Mouse (Mus musculus): Measurements from ENCODE around the gene Traf1.

Gene Traf1

DNA sequence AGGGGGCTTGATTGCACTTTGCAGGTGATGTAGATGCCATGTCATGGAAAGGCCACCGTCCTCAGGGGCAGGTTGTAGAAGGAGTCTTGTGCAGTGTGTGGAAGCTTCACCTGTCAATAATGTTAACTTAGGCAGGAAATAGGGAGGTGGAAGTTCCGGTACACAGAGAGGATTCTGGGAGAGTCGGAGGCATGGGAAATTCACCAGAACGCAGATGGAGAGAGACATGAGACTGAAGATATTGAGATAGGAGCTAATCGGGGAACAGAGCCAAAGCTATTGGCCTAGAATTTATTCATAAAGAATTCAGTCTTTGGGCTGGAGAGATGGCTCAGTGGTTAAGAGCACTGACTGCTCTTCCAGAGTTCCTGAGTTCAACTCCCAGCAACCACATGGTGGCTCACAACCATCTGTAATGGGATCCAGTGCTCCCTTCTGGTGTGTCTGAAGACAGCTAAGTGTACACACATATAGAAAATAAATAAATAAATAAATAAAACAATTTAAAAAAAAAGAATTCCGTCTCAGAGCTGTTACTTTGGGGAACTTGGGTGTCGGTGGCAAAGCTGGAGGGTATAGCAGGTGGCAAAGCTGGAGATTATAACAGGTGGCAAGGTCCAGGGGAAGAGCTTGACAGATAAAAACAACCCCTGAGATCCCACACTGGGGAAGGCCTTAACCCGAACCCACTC is 4.8 kb upstream of the Traf1 start:
- in situ Hi-C loops (cut with MboI) = loop anchor here (5.0 kb wide), 1 partner anchor 64 kb away; no protein-coding TSS in a partner anchor

DNA sequence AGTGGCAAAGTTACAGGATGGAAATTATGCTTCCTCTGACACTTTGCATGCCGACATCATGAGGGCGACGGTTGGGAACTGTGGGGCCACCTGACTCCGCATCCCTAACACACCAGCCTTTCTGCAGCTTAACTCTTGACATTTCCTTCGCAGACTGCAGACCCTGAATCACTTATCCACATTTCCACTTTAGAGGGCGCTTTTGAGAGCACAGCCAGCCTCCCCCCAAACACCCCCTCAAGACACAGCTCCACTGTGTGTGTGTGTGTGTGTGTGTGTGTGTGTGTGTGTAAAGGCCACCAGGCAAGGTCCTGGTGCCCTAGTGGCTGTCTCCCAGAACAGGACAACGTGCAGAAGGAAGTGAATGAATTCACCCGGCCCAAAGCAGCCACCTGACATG is 4.2 kb upstream of the Traf1 start:
- in situ Hi-C loops (cut with MboI) = loop anchor here (5.0 kb wide), 1 partner anchor 64 kb away; no protein-coding TSS in a partner anchor

DNA sequence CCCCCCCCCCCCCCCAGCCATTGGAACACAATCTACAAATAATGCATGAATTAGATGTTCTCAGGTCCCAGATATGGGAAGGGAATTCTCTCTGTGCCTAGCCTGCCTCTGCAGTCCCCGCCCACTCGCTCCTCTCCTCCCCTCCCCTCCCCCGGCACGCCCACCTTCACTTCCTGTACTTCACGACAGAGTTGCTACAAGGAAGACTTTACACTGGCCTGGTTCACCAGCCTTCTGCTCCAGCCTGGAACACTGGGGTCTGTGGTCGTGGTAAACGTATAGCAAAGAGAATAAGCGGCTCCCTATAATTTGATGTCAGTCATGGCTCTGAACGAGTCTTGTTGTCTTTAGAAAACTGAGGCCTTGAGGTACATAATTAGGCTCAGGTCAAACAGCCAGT is 3.7 kb upstream of the Traf1 start:
- in situ Hi-C loops (cut with MboI) = loop anchor here (5.0 kb wide), 1 partner anchor 63 kb away; no protein-coding TSS in a partner anchor

DNA sequence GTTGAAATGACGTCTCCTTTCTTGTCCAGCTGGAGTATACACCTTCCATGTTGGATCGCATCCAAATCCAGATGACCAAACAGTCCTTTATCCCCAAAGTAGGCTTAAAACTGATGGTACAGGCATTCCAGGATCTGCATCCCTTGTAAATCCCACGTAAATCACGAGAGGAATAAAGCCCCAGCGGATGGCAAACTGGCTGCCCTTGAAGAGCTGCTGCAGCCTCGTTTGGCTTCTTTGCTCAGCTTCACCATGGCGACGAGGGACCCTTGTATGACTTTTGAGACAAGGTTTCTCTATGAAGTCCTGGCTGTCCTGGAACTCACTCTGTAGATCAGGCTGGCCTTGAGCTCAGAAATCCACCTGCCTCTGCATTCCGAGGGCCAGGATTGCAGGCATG is 3.1 kb upstream of the Traf1 start:
- in situ Hi-C loops (cut with MboI) = loop anchor here (5.0 kb wide), 1 partner anchor 62 kb away; no protein-coding TSS in a partner anchor

DNA sequence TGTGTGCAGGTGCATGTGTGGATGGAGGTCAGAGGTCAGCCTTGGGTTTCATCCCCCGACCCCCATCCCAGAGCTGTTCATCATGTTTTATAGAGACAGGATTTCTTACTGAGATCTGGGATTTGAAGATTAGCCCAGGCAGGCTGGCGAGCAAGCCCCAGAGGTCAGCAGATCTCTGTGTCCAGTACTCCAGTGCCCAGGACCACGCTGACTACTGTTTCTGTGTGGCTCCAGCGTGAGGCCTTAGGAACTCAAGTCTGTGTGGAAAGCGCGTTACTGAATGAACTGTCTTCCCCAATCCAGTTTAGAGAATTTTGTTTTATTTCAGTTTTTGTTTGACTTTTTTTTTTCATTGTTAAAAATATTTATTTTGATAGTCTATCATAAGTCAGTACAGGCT is 2.7 kb upstream of the Traf1 start:
- in situ Hi-C loops (cut with MboI) = no loop called here

DNA sequence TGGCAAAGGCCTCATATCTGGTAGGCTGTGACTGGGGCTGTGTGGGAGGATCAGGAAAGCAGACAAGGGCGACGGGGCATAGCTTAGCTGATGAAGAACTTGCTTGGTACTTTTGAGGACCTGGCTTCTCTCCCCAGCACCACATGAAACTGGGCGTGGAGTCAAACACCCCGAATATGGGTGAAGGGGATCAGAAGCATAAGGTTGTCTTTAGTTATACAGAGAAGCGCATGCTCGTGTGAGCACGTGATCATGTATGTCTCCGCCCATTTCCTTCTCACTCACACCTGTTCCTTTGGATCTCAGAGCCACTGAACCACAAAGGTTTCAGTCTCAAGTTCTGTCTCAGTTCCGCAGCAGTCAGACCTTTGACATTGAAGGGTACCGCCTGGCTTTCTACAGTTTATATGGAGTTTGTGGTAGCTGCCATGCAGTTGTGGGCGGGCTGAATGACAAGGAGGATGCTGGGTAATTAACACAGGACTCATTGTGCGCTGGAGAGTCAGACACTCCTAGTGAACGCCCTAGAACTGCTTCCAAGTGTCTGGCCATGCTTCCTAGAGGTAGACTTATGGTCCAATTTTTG is 1.9 kb upstream of the Traf1 start:
- in situ Hi-C loops (cut with MboI) = no loop called here

DNA sequence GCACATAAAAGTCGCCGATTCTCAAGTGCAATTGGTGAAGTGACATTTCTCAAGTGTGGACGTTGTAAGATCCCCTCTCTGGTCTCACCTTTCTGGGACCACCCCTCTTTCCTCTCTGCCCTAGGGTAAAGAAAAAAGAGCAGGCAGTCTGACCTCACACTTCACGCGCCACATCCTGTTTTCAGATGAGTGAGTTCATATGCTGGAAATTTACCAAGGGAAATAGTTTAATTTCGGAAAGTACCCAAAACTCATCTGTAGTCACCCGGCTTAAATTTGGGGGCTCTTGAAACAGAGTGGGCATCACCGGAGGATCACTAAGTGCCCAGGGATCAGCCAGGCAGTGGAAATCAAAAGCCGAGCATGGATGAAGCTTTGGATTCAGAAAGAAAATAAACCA is 1.3 kb upstream of the Traf1 start:
- in situ Hi-C loops (cut with MboI) = no loop called here

DNA sequence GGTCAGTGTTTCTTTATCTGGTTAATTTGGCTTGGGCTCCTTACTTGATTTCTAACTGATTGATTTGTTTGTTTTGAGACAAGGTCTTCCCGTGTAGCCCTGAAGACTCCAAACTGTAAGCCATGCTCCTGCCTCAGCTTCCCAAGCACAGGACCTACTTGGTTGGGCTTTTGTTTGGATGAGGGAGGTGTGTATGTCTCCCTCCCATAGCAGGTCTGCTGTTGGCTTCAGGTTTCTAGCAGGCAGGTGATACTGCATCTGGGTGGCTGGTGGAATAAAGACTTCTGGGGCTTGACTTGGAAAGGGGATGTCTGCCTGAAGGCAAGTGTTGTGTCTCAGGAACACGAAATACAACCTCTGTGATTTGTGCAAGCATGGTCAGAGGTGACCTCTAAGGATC is 639 bp upstream of the Traf1 start:
- in situ Hi-C loops (cut with MboI) = no loop called here

DNA sequence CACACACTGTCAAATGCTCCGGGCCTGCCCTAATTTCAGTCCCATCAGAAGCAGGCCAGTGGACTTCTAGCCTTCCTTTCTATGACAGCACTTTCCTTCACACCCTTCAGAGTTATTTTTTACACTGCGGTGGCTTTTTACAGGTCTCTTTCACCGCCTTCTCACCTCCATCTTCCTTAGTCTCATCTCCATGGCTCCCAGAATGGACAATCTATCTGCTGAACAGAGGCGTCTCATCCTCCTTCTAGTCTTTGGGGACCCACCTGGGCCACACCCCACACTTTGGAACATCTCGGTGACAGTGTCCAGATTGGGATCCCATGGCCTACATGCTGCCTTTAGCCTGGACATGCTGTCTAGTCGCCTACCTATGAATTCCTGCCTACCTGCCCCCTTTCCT is 606 bp downstream of the Traf1 start:
- in situ Hi-C loops (cut with MboI) = no loop called here

DNA sequence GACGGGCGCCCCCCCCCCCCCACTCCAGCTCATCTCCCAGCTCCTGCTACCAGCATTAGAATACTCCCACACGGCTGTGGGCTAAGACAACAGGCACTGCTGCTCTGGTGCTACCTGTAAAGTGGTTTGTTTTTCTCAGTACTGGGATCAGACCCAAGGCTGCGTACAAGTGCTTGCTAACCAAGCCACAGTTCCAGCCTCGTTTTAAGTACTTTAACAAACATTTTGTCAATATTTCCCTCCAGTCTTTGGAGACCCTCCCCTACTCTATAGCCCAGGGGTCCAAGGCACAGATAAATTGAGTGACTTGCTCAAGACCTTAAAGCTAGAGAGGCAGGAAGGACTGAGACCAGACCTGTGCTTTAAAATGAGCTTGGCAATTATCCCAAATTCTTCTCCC is 1.1 kb downstream of the Traf1 start:
- in situ Hi-C loops (cut with MboI) = no loop called here

DNA sequence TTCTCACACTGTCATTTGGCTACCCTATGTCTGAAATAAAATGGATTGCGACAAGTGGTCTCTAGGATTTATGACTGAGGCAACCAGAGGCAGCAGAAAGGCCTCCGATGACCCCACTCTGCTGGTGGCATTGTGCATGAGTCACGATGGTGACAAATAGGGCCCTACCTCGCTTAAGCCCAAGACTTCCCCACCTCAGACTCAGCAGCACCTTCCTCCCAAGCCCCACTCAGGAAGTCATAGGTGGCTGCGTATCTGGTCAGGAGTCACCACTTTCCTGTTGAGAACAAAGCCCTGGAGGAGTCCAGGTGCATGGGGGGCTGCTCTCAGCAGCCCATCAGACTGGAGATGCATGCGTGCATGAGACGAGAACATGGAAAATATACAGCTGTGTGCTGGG is 3.0 kb downstream of the Traf1 start:
- in situ Hi-C loops (cut with MboI) = no loop called here

DNA sequence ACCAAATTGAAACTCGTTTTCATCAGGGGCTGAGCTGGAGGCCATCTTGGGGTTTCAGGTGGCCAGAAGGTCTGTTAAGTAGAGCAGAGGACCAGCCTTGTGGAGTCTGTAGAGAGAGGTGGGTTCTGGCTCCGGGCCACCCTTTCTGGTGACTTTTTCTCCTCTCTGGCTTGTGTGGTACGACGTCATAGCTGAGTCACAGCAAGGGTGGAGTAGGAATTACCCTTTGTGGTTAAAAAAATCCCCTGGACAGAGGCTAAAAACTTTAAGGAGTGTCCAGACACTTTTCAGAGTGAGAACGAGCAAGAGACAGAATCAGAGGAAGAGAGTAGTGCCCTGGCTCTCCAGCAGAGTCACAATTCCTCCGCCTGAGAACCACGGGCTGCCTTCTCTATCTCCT is 3.5 kb downstream of the Traf1 start:
- in situ Hi-C loops (cut with MboI) = no loop called here

DNA sequence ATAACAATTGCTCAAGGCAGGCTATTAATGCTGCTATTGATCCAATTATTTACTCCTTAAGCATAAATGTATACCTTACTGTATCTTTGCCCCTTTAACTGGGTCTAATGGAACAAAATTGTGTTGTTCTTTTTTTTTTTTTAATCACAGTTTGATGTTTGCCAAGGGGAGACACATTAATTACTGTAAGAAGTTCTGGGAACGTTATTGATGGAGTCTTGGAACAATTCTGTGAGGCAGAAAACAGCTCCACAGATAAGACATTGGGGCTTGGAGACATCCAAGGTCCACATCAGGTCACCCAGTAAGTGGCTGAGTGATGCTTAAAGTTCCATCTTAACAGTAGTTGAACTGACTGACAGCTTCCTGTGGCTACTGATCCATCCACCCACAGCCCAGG is 4.2 kb downstream of the Traf1 start:
- in situ Hi-C loops (cut with MboI) = no loop called here

DNA sequence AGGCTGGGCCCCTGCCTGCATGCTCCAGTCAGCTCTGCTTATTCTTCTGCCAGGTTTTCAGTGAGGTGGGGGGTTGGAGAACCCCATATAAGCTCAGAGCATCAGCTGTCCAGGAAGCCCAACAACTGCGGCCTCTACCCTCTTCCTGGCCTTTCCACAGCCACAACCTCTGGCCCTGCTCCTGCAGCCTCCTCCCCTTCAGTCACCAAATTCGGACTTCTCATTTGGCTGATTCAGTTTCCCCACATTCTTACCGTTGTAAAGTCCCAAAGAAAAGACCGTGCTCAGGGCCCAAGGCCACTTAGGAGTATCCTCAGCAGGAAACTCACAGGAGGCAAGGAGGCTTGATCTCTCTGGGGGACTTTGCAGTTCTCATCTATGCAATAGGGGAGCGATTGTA is 4.6 kb downstream of the Traf1 start:
- in situ Hi-C loops (cut with MboI) = no loop called here

DNA sequence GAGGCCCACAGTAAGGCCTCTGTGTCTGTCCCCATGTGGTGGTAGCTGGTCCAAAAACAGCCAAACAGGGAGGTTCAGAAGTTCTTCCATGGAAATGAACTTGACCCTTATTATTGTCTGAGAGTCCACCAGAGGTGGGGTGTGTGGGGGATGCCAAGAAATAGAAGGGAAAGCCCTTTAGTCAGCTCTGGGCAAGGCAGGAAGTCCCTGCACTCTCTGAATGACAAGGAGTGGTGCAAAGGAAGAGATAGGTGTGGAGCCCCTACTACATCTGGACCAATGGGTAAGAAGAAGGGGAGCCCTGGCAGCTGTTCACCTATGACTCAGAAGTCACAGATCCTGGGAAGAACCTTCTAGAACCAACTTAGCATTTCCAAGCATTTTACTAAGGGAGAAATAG is 7.2 kb downstream of the Traf1 start:
- in situ Hi-C loops (cut with MboI) = no loop called here

DNA sequence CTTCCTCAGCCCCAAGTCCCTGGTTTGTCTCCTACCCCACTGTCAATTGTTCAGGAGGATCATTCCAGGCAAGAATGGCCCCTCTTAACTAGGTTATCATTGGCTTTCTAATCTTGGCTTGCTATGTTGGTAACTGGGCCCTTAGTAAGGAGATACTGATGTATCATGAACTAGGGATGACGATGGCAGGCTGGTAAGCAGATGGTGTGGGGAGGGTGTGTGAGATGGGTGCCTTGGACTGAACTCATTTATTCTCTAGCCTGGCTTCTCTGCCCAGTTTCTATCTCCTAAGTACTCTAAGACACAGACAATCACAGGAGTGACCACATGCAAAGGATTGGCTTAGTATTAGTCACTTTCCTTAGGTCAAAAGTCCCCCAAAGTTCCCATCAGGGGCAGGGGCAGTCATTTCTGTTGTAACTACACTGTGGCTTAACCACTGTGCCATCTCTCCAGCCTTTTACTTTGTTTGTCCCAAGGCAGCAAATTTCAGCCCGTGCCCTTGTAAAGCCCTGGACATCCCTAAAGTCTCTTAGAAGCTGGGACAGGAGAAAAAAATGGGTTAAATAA is 7.9 kb downstream of the Traf1 start:
- in situ Hi-C loops (cut with MboI) = no loop called here

DNA sequence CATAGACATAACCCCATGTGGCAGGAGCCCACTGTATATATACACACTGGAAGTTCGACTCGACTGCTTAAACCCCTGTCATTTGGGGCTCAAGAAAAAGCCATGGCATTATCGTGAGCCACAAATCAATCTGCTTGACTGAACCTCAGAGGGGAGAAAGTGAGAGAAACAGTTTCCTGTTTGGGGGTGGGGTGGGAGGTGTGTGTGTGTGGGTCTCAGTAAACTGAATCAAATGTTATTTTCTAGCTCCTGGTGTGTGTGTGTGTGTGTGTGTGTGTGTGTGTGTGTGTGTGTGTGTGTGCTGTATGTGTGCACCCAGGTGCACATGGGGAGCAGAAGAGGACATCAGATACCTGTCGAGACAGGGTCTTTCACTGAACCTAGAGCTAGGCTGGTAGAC is 8.6 kb downstream of the Traf1 start:
- in situ Hi-C loops (cut with MboI) = no loop called here

DNA sequence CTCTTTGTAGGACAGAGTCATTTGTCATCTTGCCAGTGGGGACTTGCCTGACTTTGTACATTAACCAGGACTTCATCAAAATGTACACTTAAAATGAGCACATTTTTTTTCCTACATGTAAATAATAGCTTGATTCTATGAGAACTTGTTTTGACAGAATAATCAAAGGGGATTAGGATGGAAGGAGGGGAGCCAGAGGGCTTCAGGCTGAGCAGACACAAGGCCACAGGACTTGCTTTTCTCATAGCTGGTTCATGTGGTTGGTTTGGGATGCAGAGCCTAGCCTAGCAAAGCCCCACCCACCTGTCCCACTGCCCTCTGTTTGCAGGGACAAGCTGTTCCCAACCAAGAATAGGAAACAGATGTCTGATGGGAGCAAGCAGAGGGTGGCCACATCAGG is 10.1 kb downstream of the Traf1 start:
- in situ Hi-C loops (cut with MboI) = no loop called here

DNA sequence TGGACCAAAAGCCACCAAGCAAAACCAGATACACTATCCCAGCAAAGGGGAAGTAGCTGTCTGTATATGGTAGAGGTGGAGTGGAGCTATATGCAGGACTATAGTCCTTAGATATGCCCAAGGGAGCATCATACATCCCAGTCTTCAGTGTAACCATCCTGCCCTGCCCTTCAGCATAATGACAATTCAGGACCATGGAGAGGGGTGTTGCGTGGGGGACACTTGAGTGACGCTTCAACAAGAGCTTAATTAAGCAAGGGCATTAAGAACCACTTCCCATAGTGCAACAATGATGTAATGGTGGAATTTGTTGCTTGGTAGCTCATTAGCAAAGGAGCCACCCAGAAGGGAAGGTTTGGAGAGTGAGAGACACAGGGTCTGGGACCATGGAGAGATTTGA is 12.9 kb downstream of the Traf1 start:
- in situ Hi-C loops (cut with MboI) = no loop called here

DNA sequence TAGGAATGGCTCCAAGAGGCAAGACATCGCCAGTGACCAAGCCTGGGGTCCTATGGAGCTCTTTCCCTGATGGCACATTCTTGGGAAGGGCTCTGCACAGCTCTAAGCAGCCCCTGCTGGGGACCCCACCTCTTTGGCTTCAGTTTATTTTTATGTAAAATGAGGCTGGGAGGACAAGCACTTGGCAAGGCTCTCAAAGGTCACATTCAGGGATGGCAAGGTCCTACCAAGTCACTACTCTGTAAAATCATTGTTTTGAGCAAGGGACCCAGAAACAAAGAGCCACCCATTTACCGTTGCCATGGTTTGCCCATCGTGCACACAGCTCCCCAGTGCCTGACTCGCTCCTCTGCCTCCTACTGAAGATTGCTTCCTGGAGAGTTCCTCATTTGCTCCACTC is 15.5 kb downstream of the Traf1 start:
- in situ Hi-C loops (cut with MboI) = no loop called here

DNA sequence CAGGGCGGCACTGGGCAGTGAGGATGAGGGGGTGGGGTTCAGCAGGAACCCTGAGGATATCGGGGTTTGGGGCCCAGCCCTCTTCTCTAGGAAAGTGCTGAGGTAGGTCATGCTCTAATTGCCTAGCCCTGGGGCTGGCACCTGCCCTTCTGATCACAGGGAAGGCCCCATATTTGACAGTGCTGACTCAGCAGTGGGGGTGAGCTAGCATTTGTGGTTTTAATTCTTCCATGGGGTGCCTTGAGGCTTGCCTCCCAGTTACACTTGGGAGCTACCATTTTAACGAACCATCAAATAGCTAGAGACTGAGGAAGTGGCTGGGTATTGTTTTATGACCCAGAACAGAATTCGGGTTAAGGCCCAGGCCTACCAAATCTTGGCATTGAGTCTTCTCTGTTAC is 16.0 kb downstream of the Traf1 start:
- in situ Hi-C loops (cut with MboI) = no loop called here

DNA sequence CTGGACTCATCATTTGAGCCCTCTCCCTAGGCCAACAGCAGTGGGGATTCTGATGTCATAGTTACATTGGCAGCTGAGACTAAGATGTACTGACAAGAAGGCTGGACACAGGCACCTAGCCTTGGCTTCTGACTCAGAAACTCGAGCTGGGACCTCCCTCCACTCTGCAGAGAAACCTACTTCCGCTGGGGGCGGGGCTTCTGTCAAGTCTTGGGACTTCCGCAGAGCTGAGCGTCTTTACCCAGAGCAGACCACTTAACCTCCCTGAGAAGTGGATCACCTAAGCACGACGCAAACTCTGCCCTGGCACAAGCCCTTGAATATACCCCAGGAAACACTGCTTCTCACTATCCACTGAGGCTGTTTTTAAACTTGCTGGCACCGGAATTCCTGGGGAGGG is 16.8 kb downstream of the Traf1 start:
- in situ Hi-C loops (cut with MboI) = no loop called here

DNA sequence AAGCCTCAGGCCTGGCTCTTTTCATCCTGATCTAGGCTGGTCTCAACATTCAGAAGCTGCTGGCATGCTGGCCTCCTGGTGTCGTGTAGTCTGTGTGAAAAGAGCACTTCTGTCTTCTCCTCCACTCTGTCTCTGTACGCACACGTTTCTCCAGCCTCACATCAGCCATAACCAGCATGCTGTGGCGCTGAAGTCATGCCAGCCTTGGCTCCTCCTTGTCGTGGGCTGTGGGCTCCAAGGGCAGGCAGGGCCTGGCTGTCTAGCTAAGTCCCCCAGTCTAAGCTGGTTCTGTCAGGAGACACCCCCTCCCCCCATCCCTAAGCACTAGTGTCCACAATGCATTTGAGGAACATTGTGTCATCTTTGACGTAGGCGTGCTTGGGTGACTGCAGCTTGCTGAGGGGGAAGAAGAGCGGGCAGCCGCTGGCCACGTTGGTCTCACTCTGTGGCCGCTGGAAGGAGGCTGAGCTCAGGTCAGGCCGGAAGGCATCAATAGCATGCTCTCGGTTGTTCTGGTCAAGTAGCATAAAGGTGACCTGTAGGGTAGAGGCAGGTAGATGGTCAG is 17.9 kb downstream of the Traf1 start:
- in situ Hi-C loops (cut with MboI) = no loop called here
